Mouse (Mus musculus): Measurements from ENCODE around the gene Mdfic.

- no peak for TF ChIP-seq TAL1 (IDR thresholded peaks at IDR 0.05; ENCODE audit: low read length)
- no peak for TF ChIP-seq GATA1 (IDR thresholded peaks at IDR 0.05; ENCODE audit: low read length)
Observed at GRCm38 (mm10) chr6:15719919-15720318, 542 bp upstream of the Mdfic start.
